ENCODE assay signal across 16 mouse cellular contexts in genomic region chr6:50052416-50052815, GRCm38 (mm10).
"Had no signal": no experiment of that assay in that cellular context is flagged by ENCODE, and none has a peak within 500 bp of the region (broad histone marks: within the 10 kb centered on the region; RNA-seq: fewer than 3 reads in every experiment).

No protein-coding gene starts in this region.

- H3K4me3 ChIP-seq: neural tube, embryonic 13.5 days; neural tube, embryonic 15.5 days; stomach, embryonic 15.5 days had no signal

- H3K27ac ChIP-seq: neural tube, embryonic 13.5 days; neural tube, embryonic 15.5 days; stomach, embryonic 15.5 days; stomach, postnatal 0 days had no signal

- DNase-seq: retina, postnatal 1 day; right cerebral cortex, adult 18-20 months; right cerebral cortex, postnatal 14 days; right cerebral cortex, postnatal 25 days; right cerebral cortex, postnatal 4 days; spleen, adult 18-20 months; thymus, adult 18-20 months; thymus, adult 2 months; thymus, postnatal 14 days; thymus, postnatal 25 days; thymus, postnatal 36 days; thymus, postnatal 4 days had no signal
